Mouse (Mus musculus): ENCODE measurements at regions not wholly inside any gene's neighbourhood (a gene's known extent, or its start where the extent isn't known, plus 50 kb on each side); places are given as distances from the start of the nearest gene placed in this dataset.

DNA sequence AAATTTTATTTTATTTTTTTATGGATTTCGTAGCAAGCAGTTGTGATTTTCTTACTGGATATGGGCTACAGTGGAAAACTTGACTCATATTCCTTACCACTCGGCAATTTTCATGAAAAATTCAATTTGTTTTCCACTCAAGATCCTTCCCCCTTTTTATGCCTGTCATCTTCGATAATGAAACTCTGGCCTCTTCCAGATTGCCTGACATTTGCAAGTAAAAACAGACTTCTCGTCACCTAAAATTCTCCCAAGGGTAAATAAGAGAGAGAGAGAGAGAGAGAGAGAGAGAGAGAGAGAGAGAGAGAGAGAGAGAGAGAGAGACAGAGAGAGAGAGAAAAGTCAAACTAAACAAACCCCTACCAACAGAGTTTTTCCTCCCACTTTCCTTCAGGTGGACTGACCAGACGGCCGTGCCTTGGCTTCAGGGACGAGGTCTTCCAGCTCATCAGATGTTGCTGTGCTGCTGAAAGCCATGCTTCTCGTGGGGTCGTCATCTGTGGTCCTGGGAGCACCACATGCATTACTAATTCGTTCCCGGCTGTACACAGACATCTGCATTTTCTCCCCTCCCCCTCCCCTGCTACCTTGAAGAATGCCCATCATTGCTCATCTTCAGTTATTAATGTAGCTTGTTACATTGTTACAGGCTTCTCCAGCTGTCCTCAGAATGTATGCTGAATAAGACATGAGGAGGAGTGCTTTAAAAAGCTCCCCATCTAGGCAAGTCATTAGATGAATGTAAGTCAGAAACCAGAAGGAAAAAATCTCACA, 569.4 kb downstream of the Ptprc start:
- TF ChIP-seq CTCF (IDR thresholded peaks at IDR 0.05; ENCODE audit: extremely low read depth, insufficient read depth, insufficient read length, insufficient replicate concordance): no peak
- TF ChIP-seq POLR2A (IDR thresholded peaks at IDR 0.05; ENCODE audit: low read depth, low read length): no peak

Measured in spleen, adult 2 months (tissue).